Mouse (Mus musculus) myocyte (in vitro differentiated cells): Measurements from ENCODE around the gene Nwd1.

Experiments used
- MAX ChIP-seq: IDR thresholded peaks from one replicate; pipeline ENCODE4 v1.6.1; 2011; ENCODE audit warnings: low read depth, mild to moderate bottlenecking, control low read depth
- POLR2A ChIP-seq: IDR thresholded peaks from one replicate; pipeline ENCODE4 v1.6.1; 2011; ENCODE audit warnings: low read depth, mild to moderate bottlenecking, control low read depth, moderate library complexity; ENCODE audit not compliant: insufficient read length
- REST ChIP-seq: IDR thresholded peaks from one replicate; pipeline ENCODE4 v1.6.1; 2011; ENCODE audit warnings: mild to moderate bottlenecking, control low read depth, moderate library complexity; ENCODE audit not compliant: insufficient read depth, insufficient read length
- USF1 ChIP-seq: IDR thresholded peaks from one replicate; pipeline ENCODE4 v1.6.1; 2011; ENCODE audit warnings: low read depth, mild to moderate bottlenecking, control low read depth, moderate library complexity

DNA sequence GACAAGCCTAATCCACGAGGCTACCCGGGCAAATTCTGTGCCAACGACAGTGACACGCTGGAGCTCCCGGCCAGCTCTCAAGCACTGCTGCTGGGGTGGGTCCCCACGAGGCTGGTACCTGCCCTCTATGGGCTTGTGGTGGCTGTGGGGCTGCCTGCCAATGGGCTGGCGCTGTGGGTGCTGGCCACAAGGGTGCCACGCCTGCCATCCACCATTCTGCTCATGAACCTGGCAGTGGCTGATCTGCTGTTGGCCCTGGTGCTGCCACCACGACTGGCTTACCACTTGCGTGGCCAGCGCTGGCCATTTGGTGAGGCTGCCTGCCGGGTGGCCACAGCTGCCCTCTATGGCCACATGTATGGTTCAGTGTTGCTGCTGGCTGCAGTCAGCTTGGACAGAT is 115.8 kb downstream of the Nwd1 start:
- TF ChIP-seq USF1 (no peak), POLR2A (no peak), REST (no peak), MAX (no peak)
